ENCODE assay signal across 20 mouse cellular contexts in the genomic region with DNA sequence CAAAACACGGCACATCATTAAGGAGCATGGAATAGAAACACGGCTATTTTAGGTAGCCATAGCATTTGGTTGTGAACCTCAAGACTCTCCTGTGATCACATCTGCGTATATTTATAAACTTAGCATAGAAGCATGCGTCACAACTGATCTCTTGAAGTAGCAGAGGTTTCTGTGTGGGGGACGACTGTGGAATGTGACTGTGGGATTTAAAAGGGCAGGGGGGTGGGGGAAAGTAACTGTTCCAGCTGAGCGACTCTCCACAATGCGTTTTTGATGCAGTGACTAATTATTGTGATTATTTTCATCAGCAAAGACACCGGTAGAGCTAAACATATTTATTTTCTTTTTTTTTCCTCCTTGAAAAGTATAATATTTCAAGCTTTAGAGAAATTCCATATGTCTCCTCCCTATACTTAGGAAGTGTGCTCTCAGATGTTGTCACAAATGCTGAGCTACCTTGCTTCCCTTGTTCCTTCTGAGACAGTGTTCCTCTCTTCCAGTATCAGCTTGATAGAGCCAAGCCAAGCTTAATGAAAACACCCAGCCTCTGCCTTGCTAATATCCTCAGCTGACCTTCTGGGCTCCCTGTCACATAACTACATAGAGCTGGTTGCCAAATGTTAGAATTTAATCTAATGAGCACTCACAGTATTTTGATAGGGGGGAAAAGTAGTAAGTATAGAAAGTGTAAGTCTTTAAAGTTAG.
A peak's percentile ranks its signal among the peaks of the same experiment; 100 is the strongest.
DNase-seq lines count a peak whose midpoint lies in the region; ATAC-seq and TF ChIP-seq lines count a peak whose summit lies in the region.
"Had no signal": no experiment of that assay in that cellular context is flagged by ENCODE, and none has a peak within 500 bp of the region (broad histone marks: within the 10 kb centered on the region; RNA-seq: fewer than 3 reads in every experiment).

No protein-coding gene starts in this region.

- 29% methylated on average over 8 of the region's 8 CpGs for WGBS in heart, embryonic 16.5 days

- H3K4me2 ChIP-seq in heart, embryonic 16.5 days (ENCODE audit: low read depth, low read length), result no peak overlapping the region
- H3K4me2 ChIP-seq: limb, embryonic 13.5 days; neural tube, embryonic 13.5 days had no signal

- intact Hi-C loops in left cerebral cortex, adult 2 months (cut with DNase I), result no loop called here
- intact Hi-C loops in left cerebral cortex, postnatal 36 days (cut with DNase I), result no loop called here

- peaks cover 16% of the 10 kb centered on the region for H3K4me1 ChIP-seq in heart, embryonic 16.5 days (ENCODE audit: control insufficient read depth, insufficient read depth, low read length)

- H3K9me3 ChIP-seq in heart, embryonic 16.5 days (replicated peaks; ENCODE audit: control insufficient read depth, low read length), result no peaks in the 10 kb centered on the region
- H3K9me3 ChIP-seq: hindbrain, embryonic 10.5 days; limb, embryonic 13.5 days; neural tube, embryonic 13.5 days had no signal

- no peaks in the 10 kb centered on the region for H3K27me3 ChIP-seq in heart, embryonic 16.5 days (ENCODE audit: control insufficient read depth, insufficient read depth, low read length)
- H3K27me3 ChIP-seq: limb, embryonic 13.5 days; neural tube, embryonic 13.5 days had no signal

- no peak for TF ChIP-seq CTCF in left cerebral cortex, adult 2 months (IDR thresholded peaks at IDR 0.05)

- 0 out of 2 replicates have a peak, but pooled peaks have one; percentile 52 for ATAC-seq in heart, embryonic 16.5 days (replicated peaks; ENCODE audit: extremely low read depth, insufficient read depth, low FRiP score)
- ATAC-seq: intestine, embryonic 16.5 days; liver, postnatal 0 days; midbrain, embryonic 16.5 days had no signal

- DNase-seq in frontal cortex, adult 2 months (ENCODE audit: extremely low spot score in 1 of 2, low spot score in 1 of 2), result peak; percentile 17 to 43
- DNase-seq in frontal cortex, postnatal 10 days (ENCODE audit: low spot score in 2 of 2), result no peak
- no peak for DNase-seq in left cerebral cortex, adult 2 months (ENCODE audit: extremely low spot score in 1 of 2, low spot score in 2 of 2)
- no peak for DNase-seq in left cerebral cortex, postnatal 36 days (ENCODE audit: low spot score in 2 of 2)
- no peak for DNase-seq in layer of hippocampus, postnatal 25 days (ENCODE audit: extremely low spot score in 1 of 2, low spot score in 1 of 2)
- DNase-seq in T-cell, adult 2 months (ENCODE audit: low spot score), result no peak
- DNase-seq in neural tube, embryonic 10.5 days (ENCODE audit: extremely low spot score, low spot score), result no peak
- DNase-seq: B cell, adult 2 months; cerebellum, adult 8-10 months; embryo, embryonic 11 days; liver, postnatal 0 days; lung, postnatal 4 days; right cerebral cortex, adult 18-20 months had no signal

- H3K27ac ChIP-seq in left cerebral cortex, adult 2 months, result peak overlapping the region; percentile 40; the same call in 1 of the 2 replicates
- no peak overlapping the region; the same call in 1 of the 2 replicates for H3K27ac ChIP-seq in heart, embryonic 16.5 days (ENCODE audit: low read length)
- H3K27ac ChIP-seq: hindbrain, embryonic 10.5 days; limb, embryonic 13.5 days; neural tube, embryonic 13.5 days; stomach, postnatal 0 days had no signal

- no peaks in the 10 kb centered on the region for H3K36me3 ChIP-seq in heart, embryonic 16.5 days (ENCODE audit: control insufficient read depth, insufficient read depth)
- H3K36me3 ChIP-seq: hindbrain, embryonic 10.5 days; limb, embryonic 13.5 days; neural tube, embryonic 13.5 days had no signal

- H3K9ac ChIP-seq in heart, embryonic 16.5 days (ENCODE audit: low read length), result no peak overlapping the region; the same call in 1 of the 2 replicates
- H3K9ac ChIP-seq: limb, embryonic 13.5 days; liver, postnatal 0 days; neural tube, embryonic 13.5 days had no signal

- no peak overlapping the region for H3K4me3 ChIP-seq in left cerebral cortex, adult 2 months
- H3K4me3 ChIP-seq in heart, embryonic 16.5 days (ENCODE audit: low read length), result no peak overlapping the region
- H3K4me3 ChIP-seq: hindbrain, embryonic 10.5 days; limb, embryonic 13.5 days; neural tube, embryonic 13.5 days had no signal

Comparison
In these comparisons a context has a peak if more than half of its experiments do, and no peak if none do; other contexts are left out.
1. DNase-seq: peak in frontal cortex, adult 2 months (2 of 2); none in frontal cortex, postnatal 10 days (0 of 2), left cerebral cortex, adult 2 months (0 of 2), left cerebral cortex, postnatal 36 days (0 of 2), layer of hippocampus, postnatal 25 days (0 of 2), T-cell, adult 2 months (single experiment) and neural tube, embryonic 10.5 days (single experiment).